26 mouse cellular contexts compared by ENCODE assay signal in genomic region chr9:66492361-66492760, GRCm38 (mm10). TPM values are rescaled to one million over a fixed set of nuclear protein-coding genes. Genes with fewer than 3 reads are reported as not detected.
DNase-seq lines count a peak whose midpoint lies in the region; ATAC-seq lines count a peak whose summit lies in the region.
"Had no signal": no experiment of that assay in that cellular context is flagged by ENCODE, and none has a peak within 500 bp of the region (broad histone marks: within the 10 kb centered on the region; RNA-seq: fewer than 3 reads in every experiment).

No protein-coding gene starts in this region.

- ATAC-seq in CD4-positive, CD25-positive, alpha-beta regulatory T cell, adult 4 months = peak; percentile 99
- peak; percentile 96 for ATAC-seq in activated CD4-positive, CD25-positive, alpha-beta regulatory T cell, adult 4 months
- ATAC-seq: forebrain, embryonic 13.5 days; liver, embryonic 12.5 days; liver, postnatal 0 days had no signal

- DNase-seq in spleen, postnatal 36 days (ENCODE audit: low spot score in 2 of 2) = peak; percentile 47 to 56
- DNase-seq in spleen, adult 18-20 months = no peak
- DNase-seq in splenic B cell, adult 2 months (ENCODE audit: low read depth, low spot score) = peak; percentile 49
- DNase-seq in retina, postnatal 1 day = no peak
- no peak for DNase-seq in liver
- DNase-seq: adrenal gland, adult 2 months; cerebellum, adult 8-10 months; cerebellum, postnatal 25 days; gastrocnemius, postnatal 25 days; heart, adult 18-20 months; heart, postnatal 4 days; kidney, adult 11 months; kidney, postnatal 25 days; liver, postnatal 0 days; lung, postnatal 36 days; thymus, postnatal 4 days had no signal

- H3K36me3 ChIP-seq in splenic B cell, adult 2 months (ENCODE audit: control insufficient read depth, insufficient read depth, low read length, poor library complexity, severe bottlenecking) = peaks cover 19% of the 10 kb centered on the region

- H3K27me3 ChIP-seq in splenic B cell, adult 2 months (ENCODE audit: control insufficient read depth, insufficient read depth, low read length, poor library complexity, severe bottlenecking) = no peaks in the 10 kb centered on the region
- H3K27me3 ChIP-seq: embryonic facial prominence, embryonic 15.5 days; forebrain, embryonic 13.5 days; hindbrain, embryonic 13.5 days; kidney, embryonic 15.5 days; limb, embryonic 13.5 days; liver, embryonic 12.5 days; midbrain, embryonic 12.5 days; stomach, embryonic 15.5 days had no signal

RNA-seq across cellular contexts. Expression of gene Fbxl22, which starts 22.0 kb away (rescaled TPM):
- polyA plus RNA-seq in CD4-positive, CD25-positive, alpha-beta regulatory T cell, adult 4 months (2017; shearing (Covaris generic)) = 1 to 10 TPM; 4.9 to 5.9 TPM
- polyA plus RNA-seq in activated CD4-positive, CD25-positive, alpha-beta regulatory T cell, adult 4 months (2017; shearing (Covaris generic)) = 1 to 10 TPM; 1.6 to 3.9 TPM

Comparison
In these comparisons a context has a peak if more than half of its experiments do, and no peak if none do; other contexts are left out.
1. DNase-seq: peak in spleen, postnatal 36 days (2 of 2) and splenic B cell, adult 2 months (single experiment); none in spleen, adult 18-20 months (0 of 2), retina, postnatal 1 day (single experiment) and liver (single experiment).